Mouse (Mus musculus) ES-Bruce4 (cell line): ENCODE results near the gene Nckipsd.

Experiments
- CTCF ChIP-seq: IDR thresholded peaks from one replicate; pipeline ENCODE4 v1.8.1; 2011; ENCODE audit warnings: low read depth, low read length
- EP300 ChIP-seq: IDR thresholded peaks from 2 replicates; pipeline ENCODE4 v1.6.1; 2011; ENCODE audit warnings: low read depth, low read length; ENCODE audit not compliant: insufficient read depth
- POLR2A ChIP-seq: IDR thresholded peaks from one replicate; pipeline ENCODE4 v1.8.1; 2011; ENCODE audit warnings: low read length; ENCODE audit not compliant: insufficient read depth

DNA sequence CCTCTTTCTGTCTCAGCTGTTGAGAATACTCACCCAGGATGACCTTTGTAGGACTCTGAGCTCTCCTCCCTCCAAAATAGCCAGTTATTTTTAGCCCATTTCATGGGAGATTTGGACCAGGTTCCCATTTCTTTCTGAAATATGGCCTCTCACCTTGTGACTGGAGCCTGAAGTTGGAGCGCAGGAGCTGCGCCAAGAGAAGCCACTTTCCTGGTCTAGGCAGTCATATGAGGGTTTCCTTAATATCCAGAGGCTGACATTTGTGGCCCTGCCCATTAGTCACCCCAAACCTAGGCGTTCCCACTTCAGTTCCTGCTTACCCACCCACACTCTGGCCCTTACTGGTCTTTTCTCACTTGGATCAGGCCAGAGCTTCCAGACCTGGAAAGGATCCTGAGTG, 44.8 kb downstream of the Nckipsd start, which contains the start of gene Slc26a6:
- TF ChIP-seq CTCF (no peak), POLR2A (no peak), EP300 (no peak)
